Mouse (Mus musculus): ENCODE results near the gene Gm16223.

The Gm16223 gene

GRCm38 (mm10) chr5:42067476-42068187 lies at the start of gene Gm16223:
TSS of gene Gm16223 (plus strand) at chr5:42067960.
- no peak for DNase-seq (ENCODE audit: extremely low read depth, insufficient read length, low spot score)

- DNase-seq (ENCODE audit: extremely low read depth, insufficient read length, low spot score) = no peak
These were observed 45.7 kb upstream of the Gm16223 start for GRCm38 (mm10) chr5:42022029-42022428.

GRCm38 (mm10) chr5:42023521-42023920 lies 44.2 kb upstream of the Gm16223 start:
- no peak for DNase-seq (ENCODE audit: extremely low read depth, insufficient read length, low spot score)

- no peak for DNase-seq (ENCODE audit: extremely low read depth, insufficient read length, low spot score)
These were observed 31.2 kb upstream of the Gm16223 start for GRCm38 (mm10) chr5:42036388-42037082.

- DNase-seq (ENCODE audit: extremely low read depth, insufficient read length, low spot score) = no peak
These were observed 13.1 kb upstream of the Gm16223 start for GRCm38 (mm10) chr5:42054636-42055035.

GRCm38 (mm10) chr5:42055151-42055550 lies 12.6 kb upstream of the Gm16223 start:
- DNase-seq (ENCODE audit: extremely low read depth, insufficient read length, low spot score) = no peak

- DNase-seq (ENCODE audit: extremely low read depth, insufficient read length, low spot score) = no peak
These were observed 2.7 kb upstream of the Gm16223 start for GRCm38 (mm10) chr5:42065090-42065489.

GRCm38 (mm10) chr5:42067075-42067474 lies 685 bp upstream of the Gm16223 start:
- no peak for DNase-seq (ENCODE audit: extremely low read depth, insufficient read length, low spot score)

GRCm38 (mm10) chr5:42068188-42068579 lies 424 bp downstream of the Gm16223 start:
- no peak for DNase-seq (ENCODE audit: extremely low read depth, insufficient read length, low spot score)

- no peak for DNase-seq (ENCODE audit: extremely low read depth, insufficient read length, low spot score)
These were observed 49.0 kb downstream of the Gm16223 start for GRCm38 (mm10) chr5:42116586-42117346.

GRCm38 (mm10) chr5:42125562-42125961 lies 57.8 kb downstream of the Gm16223 start:
- DNase-seq (ENCODE audit: extremely low read depth, insufficient read length, low spot score) = no peak

GRCm38 (mm10) chr5:42155626-42156025 lies 87.9 kb downstream of the Gm16223 start:
- DNase-seq (ENCODE audit: extremely low read depth, insufficient read length, low spot score) = peak; percentile 30

- DNase-seq (ENCODE audit: extremely low read depth, insufficient read length, low spot score) = no peak
These were observed 97.0 kb downstream of the Gm16223 start for GRCm38 (mm10) chr5:42164731-42165130.

- DNase-seq (ENCODE audit: extremely low read depth, insufficient read length, low spot score) = no peak
These were observed 98.6 kb downstream of the Gm16223 start for GRCm38 (mm10) chr5:42166311-42166710.

- no peak for DNase-seq (ENCODE audit: extremely low read depth, insufficient read length, low spot score)
These were observed 100.3 kb downstream of the Gm16223 start for GRCm38 (mm10) chr5:42168071-42168470.

GRCm38 (mm10) chr5:42168785-42169184 lies 101.0 kb downstream of the Gm16223 start:
- DNase-seq (ENCODE audit: extremely low read depth, insufficient read length, low spot score) = no peak

- no peak for DNase-seq (ENCODE audit: extremely low read depth, insufficient read length, low spot score)
These were observed 106.3 kb downstream of the Gm16223 start for GRCm38 (mm10) chr5:42174109-42174508.

- no peak for DNase-seq (ENCODE audit: extremely low read depth, insufficient read length, low spot score)
These were observed 107.7 kb downstream of the Gm16223 start for GRCm38 (mm10) chr5:42175424-42175823.

- DNase-seq (ENCODE audit: extremely low read depth, insufficient read length, low spot score) = no peak
These were observed 130.7 kb downstream of the Gm16223 start for GRCm38 (mm10) chr5:42198493-42198892.

- no peak for DNase-seq (ENCODE audit: extremely low read depth, insufficient read length, low spot score)
These were observed 139.8 kb downstream of the Gm16223 start for GRCm38 (mm10) chr5:42207456-42208122.

All from 3134 (cell line).